Mouse (Mus musculus) frontal cortex, adult (tissue): ENCODE data around the gene Zdhhc23.
A peak's percentile ranks its signal among the peaks of the same experiment; 100 is the strongest.

ENCODE experiments used
- ATAC-seq: cut with Nextera tagmentation; 2 replicates; pipeline ENCODE4 v1.9.2; 2017; ENCODE audit warnings: mild to moderate bottlenecking, moderate library complexity, mixed read lengths; ENCODE audit not compliant: low TSS enrichment

Zdhhc23 gene

GRCm38 (mm10) chr16:43979328-43980109 is at the start of gene Zdhhc23:
Gene Zdhhc23, minus strand, starts transcription at chr16:43979791.
- ATAC-seq = peak; percentile 71

GRCm38 (mm10) chr16:44029273-44029672 is 49.7 kb upstream of the Zdhhc23 start:
- ATAC-seq = no peak

- no peak for ATAC-seq
These were observed 47.2 kb upstream of the Zdhhc23 start for GRCm38 (mm10) chr16:44026822-44027221.

GRCm38 (mm10) chr16:44026210-44026609 is 46.6 kb upstream of the Zdhhc23 start:
- ATAC-seq = no peak

GRCm38 (mm10) chr16:44018986-44019548 is 39.5 kb upstream of the Zdhhc23 start:
- ATAC-seq = no peak

GRCm38 (mm10) chr16:44018372-44018771 is 38.8 kb upstream of the Zdhhc23 start:
- no peak for ATAC-seq

- ATAC-seq = no peak
These were observed 38.1 kb upstream of the Zdhhc23 start for GRCm38 (mm10) chr16:44017707-44018106.

GRCm38 (mm10) chr16:44016164-44016563 is 36.6 kb upstream of the Zdhhc23 start:
- ATAC-seq = no peak

- ATAC-seq = no peak
These were observed 36.0 kb upstream of the Zdhhc23 start for GRCm38 (mm10) chr16:44015416-44016158.

- ATAC-seq = no peak
These were observed 31.4 kb upstream of the Zdhhc23 start for GRCm38 (mm10) chr16:44011010-44011409.

- no peak for ATAC-seq
These were observed 22.5 kb upstream of the Zdhhc23 start for GRCm38 (mm10) chr16:44002086-44002485.

- ATAC-seq = no peak
These were observed 19.9 kb upstream of the Zdhhc23 start for GRCm38 (mm10) chr16:43999541-43999940.

GRCm38 (mm10) chr16:43999111-43999510 is 19.5 kb upstream of the Zdhhc23 start:
- no peak for ATAC-seq

GRCm38 (mm10) chr16:43994623-43995022 is 15.0 kb upstream of the Zdhhc23 start:
- no peak for ATAC-seq

GRCm38 (mm10) chr16:43986299-43986698 is 6.7 kb upstream of the Zdhhc23 start:
- no peak for ATAC-seq

- peak; percentile 51 for ATAC-seq
These were observed 569 bp upstream of the Zdhhc23 start for GRCm38 (mm10) chr16:43980110-43980609.

- ATAC-seq = no peak
These were observed 622 bp downstream of the Zdhhc23 start for GRCm38 (mm10) chr16:43979010-43979327.

GRCm38 (mm10) chr16:43973606-43974220 is 5.9 kb downstream of the Zdhhc23 start:
- ATAC-seq = no peak

- ATAC-seq = peak; percentile 78
These were observed 6.4 kb downstream of the Zdhhc23 start for GRCm38 (mm10) chr16:43973147-43973546.

- peak; percentile 17 for ATAC-seq
These were observed 7.2 kb downstream of the Zdhhc23 start for GRCm38 (mm10) chr16:43972391-43972790.

GRCm38 (mm10) chr16:43971741-43972140 is 7.8 kb downstream of the Zdhhc23 start:
- ATAC-seq = no peak

- no peak for ATAC-seq
These were observed 8.4 kb downstream of the Zdhhc23 start for GRCm38 (mm10) chr16:43971189-43971588.
